In the genomic region with DNA sequence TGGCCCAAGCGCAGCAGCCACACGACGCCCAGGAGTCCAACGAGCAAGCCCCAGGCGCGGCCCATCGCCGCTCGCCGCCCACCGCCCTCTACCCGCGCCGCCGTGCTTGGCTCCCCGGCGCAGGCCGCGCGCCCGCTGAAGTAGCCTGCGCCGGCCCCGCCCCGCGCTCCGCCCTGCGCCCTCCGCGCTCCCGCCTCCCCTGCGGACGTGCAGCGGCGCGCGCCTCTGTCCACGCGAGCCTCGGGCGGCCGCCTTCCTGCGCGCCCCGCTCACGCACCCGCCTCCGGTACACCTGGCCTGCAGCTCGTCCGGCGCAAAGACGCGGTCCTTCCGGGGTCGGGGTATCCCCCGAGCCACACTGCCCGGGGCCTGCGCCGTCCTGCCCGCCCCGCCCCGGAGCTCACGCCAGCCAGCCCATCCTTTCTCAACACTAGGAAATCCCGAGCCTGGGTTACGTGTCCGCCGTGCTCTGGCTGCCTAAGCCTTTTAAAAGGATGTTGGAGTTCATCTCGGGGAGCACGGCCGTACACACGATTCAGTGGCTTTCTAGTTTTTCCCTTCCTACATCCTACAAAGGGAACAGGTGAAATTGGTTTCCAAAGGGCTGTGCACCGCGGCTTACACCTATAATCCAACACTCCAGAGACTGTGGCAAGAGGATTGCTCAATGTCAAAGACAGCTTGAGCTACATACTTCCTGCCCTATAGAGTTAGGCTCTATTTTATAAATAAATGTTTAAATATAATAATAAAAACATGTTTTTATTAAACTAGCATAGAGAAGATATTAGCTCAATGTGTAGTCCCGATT, we compare ENCODE assay signal across 8 mouse cellular contexts. TPM values are rescaled to one million over a fixed set of nuclear protein-coding genes. Genes with fewer than 3 reads are reported as not detected.
DNase-seq lines count a peak whose midpoint lies in the region; ATAC-seq and TF ChIP-seq lines count a peak whose summit lies in the region.

A gene (minus strand): TSS at position 346 of the 811 bp plus-strand sequence.

- ATAC-seq in heart, embryonic 11.5 days (replicated peaks; ENCODE audit: insufficient number of reproducible peaks, low FRiP score, low TSS enrichment) = peak; percentile 94
- ATAC-seq in kidney, embryonic 16.5 days (ENCODE audit: low FRiP score, low TSS enrichment) = peak; percentile 97
- peak; percentile 79 for ATAC-seq in monocyte, adult 5-6 weeks (replicated peaks; ENCODE audit: insufficient number of reproducible peaks, low FRiP score, low TSS enrichment, poor library complexity, severe bottlenecking)

- H3K9me3 ChIP-seq in erythroblast, embryonic 14.5 days (ENCODE audit: control insufficient read depth, low read length) = no peaks in the 10 kb centered on the region
- no peaks in the 10 kb centered on the region for H3K9me3 ChIP-seq in heart, embryonic 11.5 days (replicated peaks; ENCODE audit: control insufficient read depth, low read length)
- H3K9me3 ChIP-seq in kidney, embryonic 16.5 days (ENCODE audit: low read length) = no peaks in the 10 kb centered on the region

- peaks cover 23% of the 10 kb centered on the region for H3K79me2 ChIP-seq in liver, adult 2 months (ENCODE audit: control insufficient read depth, insufficient read depth, low read length)

- peak within 1 kb of the TSS; percentile 78 for H3K4me2 ChIP-seq in heart, embryonic 11.5 days
- peak within 1 kb of the TSS; percentile 59 for H3K4me2 ChIP-seq in kidney, embryonic 16.5 days (replicated peaks; ENCODE audit: low read depth, low read length)

- H3K27me3 ChIP-seq in erythroblast, embryonic 14.5 days (ENCODE audit: control insufficient read depth) = no peaks in the 10 kb centered on the region
- H3K27me3 ChIP-seq in heart, embryonic 11.5 days (ENCODE audit: control insufficient read depth, insufficient read depth, low read length) = no peaks in the 10 kb centered on the region
- H3K27me3 ChIP-seq in kidney, embryonic 16.5 days (ENCODE audit: insufficient read depth, low read length) = no peaks in the 10 kb centered on the region
- no peaks in the 10 kb centered on the region for H3K27me3 ChIP-seq in liver, adult 2 months (ENCODE audit: control insufficient read depth, insufficient read depth, low read length)

- peak within 1 kb of the TSS; percentile 92 for H3K9ac ChIP-seq in heart, embryonic 11.5 days (ENCODE audit: low read depth, low read length)
- H3K9ac ChIP-seq in kidney, embryonic 16.5 days (replicated peaks; ENCODE audit: low read length) = peak within 1 kb of the TSS; percentile 90
- H3K9ac ChIP-seq in liver, adult 2 months (ENCODE audit: low read depth, low read length) = peak within 1 kb of the TSS; percentile 97

- peak within 1 kb of the TSS; percentile 100 for H3K4me3 ChIP-seq in erythroblast, embryonic 14.5 days (replicated peaks)
- H3K4me3 ChIP-seq in heart, embryonic 11.5 days (ENCODE audit: low read depth, low read length) = peak within 1 kb of the TSS; percentile 91
- peak within 1 kb of the TSS; percentile 84 for H3K4me3 ChIP-seq in kidney, embryonic 16.5 days (ENCODE audit: low read length)
- peak within 1 kb of the TSS; percentile 87 for H3K4me3 ChIP-seq in liver, adult 2 months (ENCODE audit: insufficient read depth, low read depth, low read length)

- H3K4me1 ChIP-seq in erythroblast, embryonic 14.5 days (ENCODE audit: control insufficient read depth) = peaks cover 84% of the 10 kb centered on the region
- H3K4me1 ChIP-seq in heart, embryonic 11.5 days (ENCODE audit: control insufficient read depth, insufficient read depth, low read length) = peaks cover 6% of the 10 kb centered on the region; the same call in 1 of the 2 replicates
- peaks cover 15% of the 10 kb centered on the region for H3K4me1 ChIP-seq in kidney, embryonic 16.5 days (ENCODE audit: insufficient read depth, low read length)
- H3K4me1 ChIP-seq in liver, adult 2 months (ENCODE audit: control insufficient read depth, insufficient read depth, low read length) = peaks cover 11% of the 10 kb centered on the region

- peaks cover 8% of the 10 kb centered on the region for H3K36me3 ChIP-seq in erythroblast, embryonic 14.5 days (ENCODE audit: control insufficient read depth)
- no peaks in the 10 kb centered on the region for H3K36me3 ChIP-seq in heart, embryonic 11.5 days (ENCODE audit: control insufficient read depth, insufficient read depth, low read length)
- H3K36me3 ChIP-seq in kidney, embryonic 16.5 days (ENCODE audit: insufficient read depth, low read length) = no peaks in the 10 kb centered on the region
- H3K36me3 ChIP-seq in liver, adult 2 months (ENCODE audit: control insufficient read depth, insufficient read depth, low read length) = no peaks in the 10 kb centered on the region

- DNase-seq in CD4-positive helper T cell, adult 2 months (ENCODE audit: low read depth, low spot score) = peak; percentile 89
- peak; percentile 93 for DNase-seq in brain, embryonic 14.5 days (ENCODE audit: low read depth)
- peak; percentile 68 for DNase-seq in liver, adult 2 months (ENCODE audit: extremely low read depth, low read depth, low spot score)
- DNase-seq in spleen, postnatal 36 days (ENCODE audit: low spot score in 2 of 2) = peak; percentile 79 to 81

- no peak for TF ChIP-seq CTCF in brain, embryonic 14.5 days (IDR thresholded peaks at IDR 0.05; ENCODE audit: borderline replicate concordance, extremely low read depth, insufficient read depth, insufficient read length)
- TF ChIP-seq CTCF in liver, adult 2 months (IDR thresholded peaks at IDR 0.05; ENCODE audit: low read depth, low read length) = no peak

- WGBS in heart, embryonic 11.5 days (ENCODE audit: insufficient replicate concordance) = 2% methylated on average over 50 of the region's 74 CpGs
- WGBS in kidney, embryonic 16.5 days = 2% methylated on average over 64 of the region's 74 CpGs
- WGBS in liver, adult 2 months = 1% methylated on average over 73 of the region's 74 CpGs

- peak; percentile 96 for TF ChIP-seq POLR2A in brain, embryonic 14.5 days (IDR thresholded peaks at IDR 0.05; ENCODE audit: borderline replicate concordance, extremely low read depth, insufficient read depth, insufficient read length, poor library complexity, severe bottlenecking)
- peak; percentile 91 for TF ChIP-seq POLR2A in liver, adult 2 months (IDR thresholded peaks at IDR 0.05; ENCODE audit: extremely low read depth, insufficient read depth, low read length)

- peak within 1 kb of the TSS; percentile 96 for H3K27ac ChIP-seq in heart, embryonic 11.5 days (ENCODE audit: low read depth, low read length)
- peak within 1 kb of the TSS; percentile 93 for H3K27ac ChIP-seq in kidney, embryonic 16.5 days (ENCODE audit: low read length)
- H3K27ac ChIP-seq in liver, adult 2 months (replicated peaks; ENCODE audit: insufficient read depth, low read depth, low read length) = peak within 1 kb of the TSS; percentile 93

RNA-seq across cellular contexts. Expression of the gene that starts here (rescaled TPM):
- 20.2 and 23.4 TPM in 2 replicates for polyA plus RNA-seq in brain, embryonic 14.5 days (2012; rRNA removed)
- 0.14 and 0.17 TPM in 2 replicates for polyA plus RNA-seq in erythroblast, embryonic 14.5 days (2012)
- polyA plus RNA-seq in heart, embryonic 11.5 days (2014; fragmentation: Nextera tagmentation; extraction: Ambion mirVana) = 42.3 and 53.0 TPM in 2 replicates
- 33.7 and 35.5 TPM in 2 replicates for polyA plus RNA-seq in kidney, embryonic 16.5 days (2015; fragmentation: Nextera tagmentation; extraction: Ambion mirVana)
- 14.9 and 16.1 TPM in 2 replicates for total RNA-seq in liver, adult 2 months (2014; rRNA removed)
- polyA plus RNA-seq in liver, adult 2 months (2012; rRNA removed) = 4.1 and 4.2 TPM in 2 replicates
- total RNA-seq in monocyte, adult 5-6 weeks (2017) = 23.6 to 39.2 TPM (median 28.2 TPM) in 3 replicates

Comparison
In these comparisons a context has a peak if more than half of its experiments do, and no peak if none do; other contexts are left out.
1. Peak in every context shown above with its lines: DNase-seq, ATAC-seq, H3K4me3 ChIP-seq and H3K27ac ChIP-seq.